Mouse (Mus musculus) liver, embryonic 14 days (tissue): ENCODE data around the gene Osgin1. TPM values are rescaled to one million over a fixed set of nuclear protein-coding genes. Genes with fewer than 3 reads are reported as not detected.

Experiments
- polyA plus RNA-seq: library from polyadenylated mRNA; depleted of rRNA; stranded (reverse); fragments of >200 nt; gene quantifications from 2 replicates; pipeline ENCODE4 v1.2.3, GENCODE M21; 2012; rRNA removed

The Osgin1 gene
- polyA plus RNA-seq: 15.8 and 17.9 TPM in 2 replicates

DNA sequence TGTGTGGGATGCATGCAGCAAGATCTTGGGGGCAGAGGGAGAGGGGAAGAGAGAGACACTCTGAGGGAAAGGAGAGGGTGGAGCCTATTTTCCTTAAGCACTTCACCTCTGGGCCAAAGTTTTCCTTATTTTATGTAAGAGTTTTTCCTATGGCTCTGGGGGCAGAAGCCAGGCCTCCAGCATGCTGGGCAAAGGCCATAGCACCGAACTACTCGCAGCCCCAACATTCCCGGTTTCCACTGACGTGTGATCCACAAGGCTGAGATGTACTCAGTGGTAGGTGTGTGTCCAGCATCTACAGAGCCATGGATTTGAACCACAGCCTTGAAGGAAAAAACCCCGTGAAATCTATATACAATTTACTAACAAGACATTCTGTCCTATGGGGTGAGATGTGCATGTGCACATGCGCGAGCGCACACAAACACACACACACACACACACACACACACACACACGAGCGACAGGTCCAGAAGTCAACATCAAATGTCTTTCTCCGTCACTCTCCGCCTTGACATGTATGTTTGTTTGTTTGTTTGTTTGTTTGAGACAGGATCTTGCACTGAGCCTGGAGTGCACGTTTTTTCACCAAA is at the start of gene Osgin1:
Osgin1 (plus strand) TSS at position 543 of the 593 bp plus-strand sequence.

DNA sequence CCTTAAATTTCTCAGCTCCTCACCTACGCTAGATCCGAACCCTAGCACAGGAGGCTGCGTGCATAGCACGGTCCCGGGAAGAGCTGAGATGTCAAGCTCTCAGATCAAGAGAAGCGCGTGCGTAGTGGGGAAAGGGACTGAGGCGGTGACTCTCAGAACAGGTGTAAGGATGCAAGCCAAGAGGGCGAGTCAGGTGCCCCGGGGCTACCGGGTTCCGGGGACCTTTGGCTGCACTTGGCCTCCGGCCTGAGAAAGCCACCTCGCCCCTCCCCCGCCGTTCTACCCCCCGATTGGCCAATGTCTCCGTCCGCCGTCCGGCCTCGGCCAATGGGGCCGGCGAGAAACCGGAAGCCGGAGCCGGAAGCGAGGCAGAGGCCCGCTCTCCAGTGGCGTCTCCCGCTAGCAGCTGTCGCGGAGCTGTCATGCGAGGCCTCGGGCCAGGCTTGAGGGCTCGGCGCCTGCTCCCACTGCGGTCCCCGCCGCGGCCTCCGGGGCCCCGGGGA is 39.3 kb upstream of the Osgin1 start, which contains the start of gene Mlycd:
Mlycd (plus strand) TSS at position 355 of the 503 bp plus-strand sequence.

DNA sequence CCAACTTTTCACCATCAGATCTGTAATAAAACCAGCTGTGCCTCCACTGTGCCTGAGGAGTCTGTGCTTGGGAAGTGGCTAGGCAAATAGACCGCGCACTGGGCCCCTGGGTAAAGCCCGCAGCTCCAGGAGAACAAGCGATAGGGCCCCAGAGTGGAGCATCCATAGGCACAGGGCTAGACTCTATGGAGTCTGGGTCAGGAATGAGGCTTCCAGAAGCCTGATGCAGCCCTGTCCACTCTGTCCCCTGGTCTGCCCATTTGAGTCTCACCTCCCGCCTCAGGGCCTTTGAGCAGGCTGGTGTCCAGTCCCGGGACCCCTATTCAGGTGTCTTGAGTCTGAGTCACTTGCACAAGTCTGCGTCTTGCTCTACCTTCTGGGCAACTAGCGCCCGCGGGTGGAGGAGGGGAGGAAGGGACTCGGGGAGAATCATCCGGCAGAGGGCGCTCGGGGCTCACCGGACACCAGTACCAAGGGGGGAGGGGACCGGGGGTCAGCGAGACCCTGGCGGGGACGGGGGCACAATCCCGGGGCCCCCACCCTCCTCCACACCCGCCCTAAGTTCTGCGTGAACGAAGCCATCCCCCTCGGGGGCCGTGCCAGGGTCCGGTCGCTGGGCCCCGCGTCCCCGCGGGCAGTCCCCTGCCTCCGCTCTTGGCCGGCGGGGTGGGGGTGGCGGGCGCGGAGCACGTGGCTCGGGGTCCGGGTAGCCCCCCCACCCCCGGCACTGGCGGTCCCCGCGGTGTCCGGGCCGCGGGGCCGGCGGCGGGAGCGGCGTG is 12.5 kb downstream of the Osgin1 start, which contains the start of gene Necab2:
Necab2 (plus strand) TSS at position 509 of the 779 bp plus-strand sequence.

Other genes with a start within 250 kb of the Osgin1 start
- gene Hsbp1, start 89.6 kb upstream of the Osgin1 start, polyA plus RNA-seq: 54.2 and 57.4 TPM in 2 replicates
- gene Mlycd, start 39.2 kb upstream of the Osgin1 start, polyA plus RNA-seq: 5.1 and 5.6 TPM in 2 replicates
- 0.05 TPM in 2 replicates for gene Necab2, start 12.6 kb downstream of the Osgin1 start, polyA plus RNA-seq
- 0.01 TPM in 1 of 2 replicates, not detected in the other for gene Slc38a8, start 67.6 kb downstream of the Osgin1 start, polyA plus RNA-seq
- 21.2 and 25.1 TPM in 2 replicates for gene Mbtps1, start 124.6 kb downstream of the Osgin1 start, polyA plus RNA-seq
- gene Hsdl1, start 141.1 kb downstream of the Osgin1 start, polyA plus RNA-seq: 7.5 and 8.0 TPM in 2 replicates
- 0.03 and 0.05 TPM in 2 replicates for gene Dnaaf1, start 141.1 kb downstream of the Osgin1 start, polyA plus RNA-seq
- gene Taf1c, start 171.1 kb downstream of the Osgin1 start, polyA plus RNA-seq: 5.6 and 6.9 TPM in 2 replicates
- not detected in 2 replicates for gene Adad2, start 178.6 kb downstream of the Osgin1 start, polyA plus RNA-seq
- not detected in 2 replicates for gene Kcng4, start 201.6 kb downstream of the Osgin1 start, polyA plus RNA-seq
- 0.77 and 1.1 TPM in 2 replicates for gene Wfdc1, start 232.2 kb downstream of the Osgin1 start, polyA plus RNA-seq